Mouse (Mus musculus) testis, adult 2 months (tissue): ENCODE results near the gene Map2k2.

Experiments
- CTCF ChIP-seq: fragments of 200-500 bp; IDR thresholded peaks from 2 replicates; pipeline ENCODE4 v1.5.1; 2012; ENCODE audit warnings: low read depth, mild to moderate bottlenecking, inconsistent platforms, low read length, moderate library complexity; ENCODE audit not compliant: control insufficient read depth, insufficient read depth, insufficient replicate concordance
- POLR2A ChIP-seq: fragments of 200-500 bp; IDR thresholded peaks from 2 replicates; pipeline ENCODE4 v1.6.1; 2012; ENCODE audit warnings: low read depth, mild to moderate bottlenecking, inconsistent platforms, low read length, moderate library complexity; ENCODE audit not compliant: control insufficient read depth

DNA sequence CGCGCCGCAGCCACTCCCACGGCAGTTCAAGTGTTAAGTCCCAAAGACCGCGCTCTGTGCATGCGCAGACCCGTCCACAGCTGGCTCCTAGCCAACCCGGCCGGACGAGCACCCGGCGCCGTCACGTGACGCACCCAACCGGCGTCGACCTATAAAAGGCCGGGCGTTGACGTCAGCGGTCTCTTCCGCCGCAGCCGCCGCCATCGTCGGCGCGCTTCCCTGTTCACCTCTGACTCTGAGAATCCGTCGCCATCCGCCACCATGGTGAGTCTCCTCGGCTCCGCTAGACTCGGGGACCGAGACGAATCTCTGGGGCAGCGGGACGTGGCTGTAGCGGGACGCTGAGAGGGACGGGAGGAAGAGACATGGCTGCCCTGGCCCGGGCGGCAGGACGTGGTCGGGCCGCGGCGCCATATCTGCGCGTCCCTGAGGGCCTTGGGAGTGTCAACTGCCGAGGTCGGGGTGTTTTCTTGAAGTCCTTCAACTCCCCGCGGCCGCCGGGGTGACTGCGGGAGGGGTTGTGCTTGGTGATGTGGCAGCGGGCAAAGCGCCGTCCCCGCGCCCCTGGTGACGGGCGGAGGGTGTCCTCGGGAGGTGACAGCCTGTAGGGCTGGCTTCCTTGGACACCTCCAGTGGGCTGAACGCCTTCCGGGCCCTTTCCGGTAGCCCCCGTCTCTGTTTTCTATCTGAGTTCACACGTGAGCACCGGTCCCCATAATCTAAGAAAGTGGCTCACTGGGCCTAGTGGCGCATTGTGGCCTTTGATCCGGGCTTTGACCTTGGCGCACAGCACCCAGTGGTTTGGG lies 71.0 kb downstream of the Map2k2 start, which contains the start of gene Eef2:
- TF ChIP-seq CTCF (peak; percentile 2; the same call in 1 of the 2 replicates), POLR2A (peak; percentile 100)
